Mouse (Mus musculus) adrenal gland, postnatal 4 days (tissue): ENCODE measurements around the gene Ogg1. TPM values are rescaled to one million over a fixed set of nuclear protein-coding genes. Genes with fewer than 3 reads are reported as not detected.

Experiments used
- DNase-seq, 2 experiments: peaks; one replicate each; pipeline ENCODE4 v3.0.0; 2021 to 2022; ENCODE audit warnings: low spot score in 2 of 2, mixed read lengths in 2 of 2
- long read RNA-seq, 2 experiments: library from polyadenylated mRNA; stranded (forward); transcript quantifications; one replicate each; pipeline ENCODE4 v2.0.0; 2021
- total RNA-seq, 2 experiments: library from RNA; stranded (reverse); gene quantifications; 2 replicates each; pipeline ENCODE4 v1.2.3; 2021

Gene Ogg1
- 10 to 100 TPM; 14.5 to 18.7 TPM for total RNA-seq
- long read RNA-seq, experiment 1, transcript Ogg1-201 (7 exons, 1,549 nt), result major isoform, 9 of 16 reads
- long read RNA-seq, experiment 1, partial matches to known transcripts, result 0 of 16 reads
- long read RNA-seq, experiment 1, other reads (novel, unspliced or antisense), result 5 of 16 reads
- long read RNA-seq, experiment 2, transcript Ogg1-201 (7 exons, 1,549 nt), result major isoform, 13 of 20 reads
- long read RNA-seq, experiment 2, partial matches to known transcripts, result 0 of 20 reads
- long read RNA-seq, experiment 2, other reads (novel, unspliced or antisense), result 7 of 20 reads

DNA sequence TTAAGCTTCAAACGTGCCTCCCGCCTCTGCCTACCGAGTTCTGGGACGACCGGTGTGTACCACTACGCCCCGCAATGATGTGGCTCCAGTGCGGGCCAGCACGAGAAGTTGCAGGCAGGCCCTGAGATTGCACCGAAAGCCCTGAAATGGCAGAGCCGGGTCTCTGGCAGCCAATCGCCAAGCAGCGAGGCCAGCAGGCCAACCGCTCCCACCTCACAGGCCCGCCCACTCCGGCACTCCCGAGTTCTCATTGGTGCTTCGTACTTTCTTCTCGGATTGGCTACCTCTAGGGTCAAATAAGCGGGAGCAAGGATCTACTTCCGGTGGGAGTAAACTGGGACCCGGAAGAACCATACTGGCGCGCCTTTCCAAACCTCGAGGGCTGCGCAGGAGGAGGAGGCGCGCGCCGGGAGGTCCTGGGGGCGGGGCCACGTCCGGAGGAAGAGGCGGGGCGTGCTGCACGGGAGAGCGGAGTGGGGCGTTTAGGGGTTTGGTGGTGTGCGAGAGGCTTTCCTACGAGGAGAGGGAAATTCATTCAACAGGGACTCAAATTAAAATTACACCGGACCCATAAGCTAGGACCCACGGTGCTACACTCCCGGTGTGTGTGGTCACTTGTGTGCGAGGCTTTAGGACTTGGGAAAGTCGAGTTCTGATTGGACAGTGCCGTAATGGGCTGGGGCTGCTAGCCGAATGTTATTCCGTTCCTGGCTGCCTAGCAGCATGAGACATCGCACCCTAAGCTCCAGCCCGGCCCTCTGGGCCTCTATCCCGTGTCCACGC, at the start of gene Ogg1:
Gene Ogg1 (plus strand): TSS at position 440 of the 783 bp plus-strand sequence.
- DNase-seq, result peak; percentile 84 to 97

GRCm38 (mm10) chr6:113281676-113282075, 45.1 kb upstream of the Ogg1 start:
- no peak for DNase-seq

DNA sequence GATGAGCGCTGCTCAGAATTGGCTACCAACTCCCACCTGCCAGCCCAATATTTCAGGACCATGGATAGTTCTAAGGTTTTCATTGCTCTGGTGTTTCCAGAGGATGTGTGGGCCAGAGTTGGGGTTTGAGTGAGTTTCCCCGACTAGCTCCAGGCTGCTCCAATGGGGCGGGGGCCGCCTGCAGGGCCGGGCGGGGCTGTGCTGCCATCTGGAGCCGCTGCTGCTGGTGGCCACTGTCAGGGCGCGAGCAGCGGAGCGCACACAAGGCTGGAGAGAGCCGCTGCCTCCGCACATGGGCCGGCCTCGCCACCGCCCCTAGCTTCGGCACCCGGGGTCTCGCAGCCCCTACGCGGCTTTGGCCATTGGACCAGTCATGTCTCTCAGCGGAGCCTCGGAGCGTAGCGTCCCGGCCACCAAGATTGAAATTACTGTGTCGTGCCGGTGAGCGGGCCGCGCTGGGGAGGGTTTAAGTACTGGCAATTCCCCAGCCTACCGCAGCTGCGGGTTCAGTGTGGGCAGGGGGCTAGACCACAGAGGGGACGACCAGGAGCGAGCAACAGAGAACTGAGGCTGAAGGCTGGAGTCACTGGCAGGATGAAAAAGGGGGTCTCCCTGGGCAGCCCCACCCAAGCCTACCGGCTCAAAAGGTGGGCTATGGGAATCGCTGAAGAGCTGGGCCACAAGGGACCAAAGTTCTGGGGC, 44.5 kb upstream of the Ogg1 start, which contains the start of gene Cpne9:
Gene Cpne9 (plus strand): TSS at position 207 of the 702 bp plus-strand sequence.
- DNase-seq, result no peak

DNA sequence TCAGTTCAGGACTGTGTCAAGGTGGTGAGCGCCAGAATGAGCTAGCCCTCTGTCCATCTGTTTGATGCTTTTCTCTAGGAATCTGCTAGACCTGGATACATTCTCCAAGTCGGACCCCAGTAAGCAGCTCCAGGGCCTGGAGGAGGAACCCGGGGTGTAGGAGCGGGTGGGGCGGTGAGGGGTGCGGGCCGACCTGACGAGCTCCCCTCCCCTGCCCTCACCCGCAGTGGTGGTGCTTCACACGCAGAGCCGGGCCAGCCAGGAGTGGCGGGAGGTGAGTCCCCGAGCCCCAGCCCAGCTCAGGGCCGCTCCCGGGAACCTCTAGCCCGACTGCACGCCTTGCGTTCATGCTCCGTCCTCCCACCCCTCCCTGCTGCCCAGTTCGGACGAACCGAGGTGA, 43.8 kb upstream of the Ogg1 start:
- no peak for DNase-seq

GRCm38 (mm10) chr6:113283500-113283899, 43.3 kb upstream of the Ogg1 start:
- DNase-seq, result no peak

DNA sequence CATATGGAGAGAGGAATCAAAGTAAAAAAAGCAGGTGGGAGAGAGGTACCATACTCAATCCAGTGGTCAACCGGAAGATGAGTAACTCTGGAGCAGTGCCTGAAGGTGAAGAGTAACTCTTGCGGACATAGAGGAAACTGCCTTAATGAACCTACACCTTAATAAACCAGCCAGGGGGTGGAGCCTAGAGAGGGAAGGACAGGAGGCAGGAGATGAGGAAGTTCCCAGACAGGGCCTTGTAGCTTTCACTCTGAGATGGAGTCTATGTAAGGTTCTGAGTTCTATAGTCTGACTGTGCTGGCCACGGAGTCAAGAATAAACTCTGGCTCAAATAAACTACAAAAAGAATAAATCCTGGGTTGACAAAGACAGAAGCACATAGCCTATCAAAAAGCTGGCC, 41.8 kb upstream of the Ogg1 start:
- DNase-seq, result no peak

DNA sequence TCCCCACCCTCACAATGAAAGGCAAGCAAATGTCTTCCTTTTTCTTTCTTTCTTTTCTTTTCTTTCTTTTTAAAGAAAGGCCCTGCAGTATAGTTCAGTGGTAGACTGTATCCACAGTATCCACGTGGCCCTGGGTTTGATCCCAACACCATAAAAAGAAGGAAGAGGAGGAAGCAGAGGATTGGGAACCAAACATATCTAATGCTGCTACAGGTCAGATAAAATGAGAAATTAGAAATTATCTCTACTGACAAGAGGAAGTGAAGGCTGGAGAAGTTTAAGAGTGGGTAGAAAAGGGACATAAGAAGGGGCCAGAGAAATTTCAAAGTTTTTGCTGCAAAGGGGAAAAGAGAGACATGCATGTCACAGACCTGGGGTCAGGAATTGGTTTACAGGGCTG, 40.5 kb upstream of the Ogg1 start:
- no peak for DNase-seq

- no peak for DNase-seq
Measured at GRCm38 (mm10) chr6:113287236-113287635, 39.5 kb upstream of the Ogg1 start.

DNA sequence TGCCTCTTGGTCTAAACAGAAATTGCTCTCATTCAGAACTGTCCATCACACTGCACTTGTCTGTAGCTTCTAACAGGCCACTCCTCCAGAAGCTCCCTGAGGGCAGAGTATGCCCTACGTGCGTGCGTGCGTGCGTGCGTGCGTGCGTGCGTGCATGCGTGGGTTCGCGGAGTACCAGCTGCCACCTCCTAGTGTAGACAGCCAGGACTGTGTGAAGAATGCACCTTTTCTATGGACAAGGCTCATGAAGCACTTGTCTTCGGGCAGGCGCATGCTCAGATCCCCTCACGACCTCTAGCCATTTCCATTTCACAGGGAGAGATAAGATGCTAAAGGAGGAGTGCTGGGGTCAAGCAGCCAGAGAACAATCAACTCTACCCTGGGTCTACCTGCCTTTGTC, 37.4 kb upstream of the Ogg1 start:
- DNase-seq, result no peak

- DNase-seq, result no peak
Measured at GRCm38 (mm10) chr6:113290346-113290745, 36.4 kb upstream of the Ogg1 start.

- no peak for DNase-seq
Measured at GRCm38 (mm10) chr6:113292938-113293337, 33.8 kb upstream of the Ogg1 start.

GRCm38 (mm10) chr6:113296046-113296445, 30.7 kb upstream of the Ogg1 start:
- no peak for DNase-seq

DNA sequence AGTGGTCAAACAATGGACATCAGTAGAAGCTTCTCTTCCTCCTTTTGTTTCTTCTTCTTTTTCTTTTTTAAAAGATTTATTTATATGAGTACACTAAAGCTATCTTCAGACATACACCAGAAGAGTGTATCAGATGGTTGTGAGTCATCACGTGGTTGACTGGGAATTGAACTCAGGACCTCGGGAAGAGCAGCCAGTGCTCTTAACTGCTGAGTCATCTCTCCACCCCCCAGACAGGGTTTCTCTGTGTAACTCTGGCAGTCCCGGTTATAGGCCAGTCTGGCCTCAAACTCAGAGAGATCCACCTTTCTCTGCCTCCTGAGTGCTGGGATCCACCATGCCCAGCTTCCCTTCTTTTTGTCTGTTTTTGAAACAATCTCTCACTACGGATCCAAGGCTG, 30.1 kb upstream of the Ogg1 start:
- no peak for DNase-seq

GRCm38 (mm10) chr6:113301350-113301749, 25.4 kb upstream of the Ogg1 start:
- DNase-seq, result no peak

DNA sequence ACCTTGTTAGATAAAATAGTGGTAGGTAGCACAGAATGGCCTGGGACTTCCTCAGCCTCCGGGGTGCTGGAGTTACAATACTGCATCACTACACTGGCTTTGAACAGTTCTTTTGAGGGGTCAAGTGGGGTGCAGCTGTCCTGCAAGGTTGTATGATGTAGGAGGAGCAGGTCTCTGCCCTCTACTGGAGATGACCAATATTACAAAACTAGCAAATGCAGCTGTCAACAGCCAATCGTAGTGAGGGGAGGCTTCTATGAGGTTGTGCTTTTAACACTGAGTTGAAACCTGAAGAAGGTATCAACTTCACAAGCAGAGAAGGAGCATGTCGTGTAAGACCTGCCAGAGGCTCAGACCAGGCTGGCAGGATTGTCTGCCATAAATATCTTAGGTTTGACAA, 24.5 kb upstream of the Ogg1 start:
- no peak for DNase-seq

DNA sequence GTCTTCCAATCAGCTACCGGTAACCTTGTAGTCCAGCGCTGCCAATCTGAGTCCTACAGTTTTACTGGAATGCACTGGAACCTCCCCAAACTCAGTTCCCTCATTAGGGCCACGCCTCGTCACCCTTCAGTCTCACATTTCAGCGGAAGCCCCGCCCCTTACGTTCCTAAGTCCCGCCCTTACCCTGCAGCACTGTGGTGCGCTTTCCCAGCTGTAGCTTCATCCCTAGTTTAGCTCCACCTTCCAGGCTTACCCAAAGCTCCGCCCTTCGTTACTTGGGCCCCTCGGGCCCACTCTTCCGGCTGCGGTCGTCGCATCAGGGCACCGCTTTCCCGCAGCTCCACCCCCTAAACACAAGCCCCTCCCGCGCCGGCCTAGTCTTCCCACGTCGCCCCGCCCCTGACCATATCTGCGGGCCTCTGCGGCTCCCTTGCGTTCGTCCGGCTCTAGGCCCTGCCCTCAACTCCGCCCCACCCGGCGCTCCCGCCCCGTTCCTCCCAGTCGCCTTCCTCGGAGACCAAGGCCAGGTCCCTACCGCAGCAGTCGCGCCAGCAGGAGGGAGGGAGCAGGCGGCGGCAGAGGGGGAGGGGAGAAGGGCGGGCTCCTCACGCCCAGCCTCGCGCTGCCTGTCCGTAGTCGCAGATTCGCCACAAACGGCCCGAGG, 20.3 kb upstream of the Ogg1 start:
- peak; percentile 96 to 99 for DNase-seq

- no peak for DNase-seq
Measured at GRCm38 (mm10) chr6:113306986-113307349, 19.8 kb upstream of the Ogg1 start, which contains the start of gene Brpf1. Brpf1 (plus strand) TSS chr6:113307137.

DNA sequence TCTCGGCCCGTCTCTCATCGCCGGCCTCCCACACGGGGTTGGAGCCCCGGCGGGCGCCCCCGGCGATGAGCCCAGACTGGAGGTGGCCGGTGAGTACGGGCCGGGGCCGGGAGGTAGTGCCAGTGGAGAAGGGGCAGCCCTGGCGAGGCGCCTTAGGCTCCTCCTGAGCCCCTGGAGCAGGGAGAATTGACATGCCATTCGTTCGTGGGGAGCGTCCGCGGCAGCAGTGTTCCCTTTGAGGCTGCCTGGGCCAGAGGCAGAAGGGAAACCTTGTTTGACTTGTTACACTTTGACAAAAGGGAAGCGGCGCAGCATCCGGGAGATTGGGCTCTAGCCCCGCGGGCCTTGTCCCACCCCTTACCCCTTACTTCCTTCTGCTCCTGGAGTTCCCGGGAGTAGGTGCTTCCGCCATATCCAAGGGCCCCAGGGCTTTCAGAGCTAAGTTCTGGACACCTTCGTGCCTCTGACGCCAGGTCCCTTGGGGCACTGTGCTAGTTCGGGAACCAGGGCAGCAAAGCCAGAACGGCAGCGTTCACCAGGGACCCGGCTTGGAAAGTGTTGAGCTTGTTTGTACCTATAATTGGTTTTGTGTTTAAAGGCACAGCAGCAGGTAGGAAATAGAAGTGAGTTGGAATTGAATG, 19.2 kb upstream of the Ogg1 start:
- peak in 1 of 2 experiments; percentile 44 for DNase-seq

DNA sequence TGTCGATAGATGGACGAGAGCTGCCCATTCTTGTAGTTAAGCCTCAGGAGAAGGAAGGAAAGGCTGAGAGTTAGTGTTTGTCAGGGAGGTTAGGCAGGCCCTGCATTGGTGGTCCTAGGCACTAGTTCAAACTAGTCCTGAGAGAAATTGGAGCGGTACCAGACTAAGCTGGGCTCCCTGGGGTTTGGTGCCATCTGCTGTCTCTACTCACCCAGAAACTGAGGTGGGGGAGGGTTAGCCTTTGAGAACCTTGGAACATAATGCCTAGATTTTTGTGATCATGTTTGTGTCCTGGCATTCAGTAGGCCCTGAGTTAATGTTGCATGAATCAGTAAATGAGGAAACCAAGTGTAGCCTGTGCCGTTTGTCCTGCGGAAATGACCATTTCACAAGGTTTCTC, 18.6 kb upstream of the Ogg1 start:
- DNase-seq, result no peak

DNA sequence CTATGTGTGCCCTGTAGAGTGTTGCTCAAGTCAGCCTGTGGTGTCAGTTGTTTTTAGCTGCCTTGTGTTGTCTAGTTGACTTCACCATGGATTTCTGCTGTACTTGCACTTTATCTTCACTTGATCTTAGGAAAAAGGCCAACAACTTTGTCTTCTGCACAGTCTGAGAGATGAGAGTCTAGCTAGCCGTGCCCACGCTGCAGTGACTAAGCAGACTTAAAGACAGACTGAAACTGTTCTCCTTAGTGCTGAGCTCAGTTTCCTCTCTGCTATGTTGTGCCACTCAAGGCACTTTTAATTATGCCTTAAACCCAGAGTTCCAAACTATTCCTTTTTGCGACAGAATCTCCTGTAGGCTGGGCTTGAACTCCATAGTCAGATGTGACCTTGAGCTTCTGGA, 10.8 kb upstream of the Ogg1 start:
- no peak for DNase-seq

DNA sequence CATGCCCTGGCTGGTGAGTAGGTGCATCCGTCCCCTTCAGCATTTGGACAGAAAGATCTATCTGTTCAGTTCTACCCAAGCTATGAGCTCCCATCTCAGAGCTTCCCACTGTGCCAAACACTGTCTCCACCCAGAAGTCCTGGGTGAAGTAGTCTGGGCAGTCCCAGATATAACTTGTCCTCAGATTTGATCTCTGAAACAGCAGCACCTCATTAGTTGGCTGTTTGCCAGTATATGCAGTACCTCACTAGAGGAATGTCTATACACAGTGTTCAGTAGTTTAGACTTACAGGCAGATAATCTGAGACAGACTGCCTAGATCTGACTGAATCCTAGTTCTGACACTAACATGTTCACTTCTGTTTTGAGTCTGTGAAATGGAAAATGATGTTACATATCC, 2.6 kb downstream of the Ogg1 start:
- no peak for DNase-seq
